Mouse (Mus musculus): Measurements from ENCODE around the gene Gm5414.
A peak's percentile ranks its signal among the peaks of the same experiment; 100 is the strongest.

Gene Gm5414

GRCm38 (mm10) chr15:101627884-101628283, at the start of gene Gm5414:
Gene Gm5414, minus strand, starts transcription at chr15:101628188.
- DNase-seq (ENCODE audit: low read depth, low spot score): no peak

DNA sequence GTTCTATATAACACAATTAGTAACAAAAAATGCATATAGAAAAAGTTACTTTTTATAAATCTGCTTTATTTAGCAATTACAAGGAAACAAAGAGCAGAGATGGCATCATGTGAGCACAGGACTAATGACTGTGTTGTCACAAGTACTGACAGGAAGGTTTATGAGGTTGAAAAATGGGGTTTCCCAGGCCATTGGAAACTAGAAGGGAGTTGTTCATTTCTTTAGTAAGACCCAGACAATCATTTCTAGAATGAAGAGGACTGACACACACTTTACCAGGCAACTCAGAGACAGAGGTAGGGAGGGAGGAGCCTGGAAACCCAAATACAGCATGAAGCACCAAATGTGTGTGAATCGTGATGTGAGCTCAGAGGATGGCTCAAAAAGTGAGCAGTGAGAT, 48.0 kb upstream of the Gm5414 start:
- no peak for DNase-seq (ENCODE audit: low read depth, low spot score)

DNA sequence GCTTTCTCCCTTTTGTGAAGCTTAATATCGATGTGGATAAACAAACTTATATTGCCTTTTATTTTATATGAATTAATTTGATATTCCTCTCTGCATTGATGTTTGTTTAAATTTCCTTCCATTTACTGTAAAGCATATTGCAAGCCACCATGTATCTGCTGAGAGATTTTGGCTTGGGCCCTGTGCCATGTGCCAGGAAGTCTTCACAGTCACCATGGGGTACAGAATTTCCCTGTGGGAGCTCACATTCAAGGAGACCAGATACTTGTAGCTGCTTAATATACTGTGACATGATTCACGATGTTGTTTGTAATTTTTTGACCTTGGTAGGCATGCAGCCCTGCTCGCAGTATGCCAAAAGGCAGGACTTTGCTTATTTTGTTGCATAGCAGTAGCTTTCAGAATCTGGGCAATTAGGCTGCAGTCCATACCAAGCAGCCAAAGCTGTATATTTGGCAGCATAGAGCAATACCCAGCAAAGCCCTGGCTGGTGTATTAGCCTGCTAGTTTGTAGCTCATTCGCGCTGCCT, 24.8 kb upstream of the Gm5414 start:
- no peak for DNase-seq (ENCODE audit: low read depth, low spot score)

DNA sequence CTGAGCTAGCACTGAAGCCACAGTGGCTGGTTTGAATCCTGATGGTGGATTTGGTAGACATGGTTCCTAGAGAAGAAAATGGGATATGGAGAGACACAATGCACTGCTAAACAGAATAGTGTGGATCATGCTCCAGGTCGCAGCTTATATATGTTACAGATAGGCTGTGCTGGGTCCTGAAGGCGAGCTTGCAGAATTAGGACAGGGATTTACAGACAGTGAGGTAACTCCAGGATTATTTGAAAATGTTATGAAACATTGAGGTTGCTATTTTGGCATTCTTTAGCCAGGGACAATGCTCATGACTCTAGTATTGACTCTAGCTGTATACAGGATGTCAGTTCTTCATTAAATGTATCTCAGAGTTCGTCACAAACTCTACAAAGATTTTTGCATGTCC, 19.3 kb upstream of the Gm5414 start, which contains the start of gene Gm5478:
Gm5478 (minus strand) TSS at position 101 of the 400 bp plus-strand sequence.
- DNase-seq (ENCODE audit: low read depth, low spot score): no peak

DNA sequence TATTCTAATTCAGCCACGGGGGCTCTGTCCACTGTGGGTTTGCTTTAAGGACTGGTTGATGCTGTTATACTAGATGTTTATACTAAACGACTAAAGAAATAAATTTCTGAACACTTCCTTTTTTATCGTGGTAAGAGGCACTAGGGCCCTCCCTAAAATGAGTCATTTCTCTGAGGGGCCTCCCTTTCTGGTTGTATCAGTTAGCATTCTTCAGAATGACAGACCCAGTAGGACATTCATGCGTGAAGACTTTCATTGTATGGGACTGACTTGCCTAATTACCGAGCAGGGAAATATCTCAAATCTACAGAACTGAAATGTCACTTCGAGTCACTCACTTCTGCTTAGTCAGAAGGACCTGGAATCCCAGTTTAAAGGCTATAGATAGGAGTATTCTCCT, 28.9 kb downstream of the Gm5414 start:
- DNase-seq (ENCODE audit: low read depth, low spot score): peak; percentile 74

DNA sequence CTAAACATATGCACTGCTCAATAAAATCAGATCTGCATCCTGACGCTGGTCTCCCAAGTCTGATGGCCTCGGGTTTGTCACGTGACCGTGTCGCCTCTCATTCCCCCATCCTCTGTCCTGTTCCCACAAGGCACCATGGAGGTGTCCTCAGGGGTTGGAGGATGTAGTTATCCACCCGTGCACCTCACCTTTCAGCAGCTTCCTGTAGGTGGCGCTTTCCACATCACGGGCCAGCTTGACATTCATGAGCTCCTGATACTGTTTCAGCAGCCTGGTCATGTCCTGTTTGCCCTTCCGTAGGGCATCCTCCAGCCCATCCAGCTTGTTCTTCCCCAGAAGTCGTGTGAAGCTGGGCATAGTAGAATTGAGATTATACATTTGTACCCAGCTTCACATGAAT, 39.8 kb downstream of the Gm5414 start:
- DNase-seq (ENCODE audit: low read depth, low spot score): peak; percentile 60

- no peak for DNase-seq (ENCODE audit: low read depth, low spot score)
These were observed 43.5 kb downstream of the Gm5414 start for GRCm38 (mm10) chr15:101584456-101584855.

GRCm38 (mm10) chr15:101583211-101583965, 44.6 kb downstream of the Gm5414 start:
- DNase-seq (ENCODE audit: low read depth, low spot score): peak; percentile 23

DNA sequence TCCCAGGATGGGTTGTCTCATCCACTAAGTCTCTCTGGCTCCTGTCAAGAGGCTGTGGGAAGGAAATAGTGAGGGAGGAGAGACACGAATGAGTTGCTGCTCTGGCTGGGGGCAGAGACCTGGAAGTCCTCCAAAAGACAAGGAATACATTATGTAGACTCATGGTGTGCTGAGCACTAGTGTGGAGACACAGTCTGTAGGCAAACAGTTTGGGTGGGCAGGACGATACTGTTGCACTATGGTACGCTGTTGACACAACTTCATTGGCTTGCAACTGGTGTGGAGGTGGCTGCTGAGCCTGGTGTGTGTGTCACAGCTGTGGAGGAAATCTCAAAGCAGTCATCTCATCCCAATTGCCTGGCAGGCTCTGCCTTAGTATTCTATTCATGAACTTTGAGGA, 46.3 kb downstream of the Gm5414 start:
- no peak for DNase-seq (ENCODE audit: low read depth, low spot score)

DNA sequence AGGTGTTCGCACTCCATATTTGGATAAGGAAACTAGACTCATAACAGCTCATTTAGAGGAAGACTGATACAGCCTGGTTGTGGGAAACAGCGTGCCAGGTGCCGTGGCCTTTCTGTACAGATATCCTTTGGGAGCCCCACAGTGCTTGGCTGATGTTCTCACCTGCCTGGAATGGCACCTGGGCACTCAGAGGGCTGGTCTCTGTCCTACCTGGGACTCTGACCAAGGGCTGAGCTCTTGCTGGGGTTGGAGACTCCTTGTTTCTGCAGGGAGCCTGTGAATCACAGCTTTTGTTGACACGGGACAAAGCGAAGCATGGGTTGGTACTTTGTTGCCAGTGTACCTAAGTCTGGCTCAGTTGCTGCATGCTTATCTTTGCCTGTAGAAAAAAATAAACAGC, 52.5 kb downstream of the Gm5414 start:
- DNase-seq (ENCODE audit: low read depth, low spot score): no peak

All from A20 (cell line).